Mouse (Mus musculus): ENCODE measurements at regions not wholly inside any gene's neighbourhood (a gene's known extent, or its start where the extent isn't known, plus 50 kb on each side); places are given as distances from the start of the nearest gene placed in this dataset.

DNA sequence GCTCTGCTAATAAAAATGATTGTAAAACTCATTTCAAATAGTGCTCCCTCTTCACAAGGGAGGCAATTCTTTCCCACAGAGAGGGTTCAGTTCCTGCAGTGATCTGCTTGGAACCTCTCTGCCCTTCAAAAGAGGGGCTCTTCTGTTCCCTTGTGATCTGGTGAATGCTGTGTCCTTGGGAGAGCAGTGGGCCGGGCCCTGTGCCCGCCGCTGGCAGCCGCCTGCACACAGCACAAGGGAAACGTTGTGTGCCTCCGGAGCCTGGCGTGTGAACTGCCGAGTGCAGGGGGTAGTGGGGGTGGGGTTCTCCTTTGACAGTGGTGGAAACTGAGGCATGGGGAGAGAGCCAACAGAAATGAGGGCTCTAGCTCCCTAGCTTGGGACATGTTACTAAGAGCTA lies 54.4 kb upstream of the Csrp1 start:
- no peak for DNase-seq

DNA sequence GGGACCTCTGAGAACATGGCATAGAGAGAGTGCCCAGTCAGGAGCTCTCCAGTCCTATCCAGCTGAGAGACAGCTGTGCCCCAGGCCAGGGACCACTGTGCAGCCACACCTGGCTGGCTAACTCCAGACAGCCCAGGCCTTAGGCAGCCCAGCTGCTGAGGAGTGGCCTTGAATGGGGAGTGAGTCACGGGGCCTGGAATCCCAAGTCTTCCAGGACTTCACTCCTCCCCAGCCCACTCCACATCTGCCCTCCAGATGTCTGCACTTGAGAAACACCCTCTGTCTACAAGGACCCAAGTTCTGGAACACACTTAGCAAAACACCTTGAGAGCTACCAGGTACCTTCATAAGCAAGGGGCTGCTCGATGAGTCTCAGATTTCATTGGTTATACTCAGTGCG lies 51.5 kb upstream of the Csrp1 start:
- no peak for DNase-seq

DNA sequence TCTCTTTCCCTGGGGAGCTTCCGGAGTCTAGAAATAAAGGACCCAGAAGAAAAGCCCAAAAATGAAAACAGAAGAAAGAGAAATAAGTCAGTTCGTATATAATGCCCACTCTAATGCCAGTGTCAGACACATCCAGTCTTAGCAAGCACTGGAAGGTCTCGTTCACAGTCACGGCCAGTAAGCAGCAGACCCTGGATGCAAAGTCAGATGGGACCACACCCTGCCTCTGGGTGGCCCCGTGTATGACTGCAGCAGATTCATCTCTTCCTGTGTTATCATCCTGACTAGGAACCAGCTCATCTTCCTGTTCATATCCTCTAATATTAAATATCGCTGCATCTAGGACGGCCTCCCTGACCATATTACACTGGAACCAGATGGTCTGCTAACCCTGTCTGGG lies 50.9 kb upstream of the Csrp1 start:
- DNase-seq = no peak

DNA sequence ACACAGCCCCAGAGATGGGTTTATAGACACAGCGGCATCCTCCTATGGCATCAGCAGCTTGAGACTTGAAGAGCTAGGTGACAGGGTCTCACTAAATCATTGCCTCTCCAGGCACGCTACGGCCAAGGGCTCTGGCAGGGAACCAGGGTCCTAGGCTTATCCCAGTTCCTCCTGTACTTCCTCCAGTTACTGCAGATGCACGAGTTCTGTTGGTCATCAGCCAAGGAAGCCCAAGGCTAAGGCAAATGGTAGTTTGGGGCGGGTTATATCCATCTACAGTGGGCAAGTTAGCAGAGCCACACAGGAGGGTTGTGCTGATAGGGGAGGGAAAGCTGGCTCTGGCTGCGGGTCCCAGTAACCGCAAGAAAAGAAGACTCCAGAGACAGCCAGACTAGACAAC lies 50.1 kb upstream of the Csrp1 start:
- DNase-seq = peak; percentile 86 to 89

Data from kidney, postnatal 25 days (tissue).